Mouse (Mus musculus) cerebellum, adult 2 months (tissue): ENCODE measurements around the gene Pitpnm2.

Experiments used
- CTCF ChIP-seq: fragments of 200-500 bp; IDR thresholded peaks from 2 replicates; pipeline ENCODE4 v1.5.1; 2011; ENCODE audit warnings: low read depth, mild to moderate bottlenecking, control low read depth, low read length, moderate library complexity, borderline replicate concordance; ENCODE audit not compliant: insufficient read depth
- POLR2A ChIP-seq: fragments of 200-500 bp; IDR thresholded peaks from 2 replicates; pipeline ENCODE4 v1.6.1; 2011; ENCODE audit warnings: low read length, control low read depth, borderline replicate concordance; ENCODE audit not compliant: insufficient read depth

DNA sequence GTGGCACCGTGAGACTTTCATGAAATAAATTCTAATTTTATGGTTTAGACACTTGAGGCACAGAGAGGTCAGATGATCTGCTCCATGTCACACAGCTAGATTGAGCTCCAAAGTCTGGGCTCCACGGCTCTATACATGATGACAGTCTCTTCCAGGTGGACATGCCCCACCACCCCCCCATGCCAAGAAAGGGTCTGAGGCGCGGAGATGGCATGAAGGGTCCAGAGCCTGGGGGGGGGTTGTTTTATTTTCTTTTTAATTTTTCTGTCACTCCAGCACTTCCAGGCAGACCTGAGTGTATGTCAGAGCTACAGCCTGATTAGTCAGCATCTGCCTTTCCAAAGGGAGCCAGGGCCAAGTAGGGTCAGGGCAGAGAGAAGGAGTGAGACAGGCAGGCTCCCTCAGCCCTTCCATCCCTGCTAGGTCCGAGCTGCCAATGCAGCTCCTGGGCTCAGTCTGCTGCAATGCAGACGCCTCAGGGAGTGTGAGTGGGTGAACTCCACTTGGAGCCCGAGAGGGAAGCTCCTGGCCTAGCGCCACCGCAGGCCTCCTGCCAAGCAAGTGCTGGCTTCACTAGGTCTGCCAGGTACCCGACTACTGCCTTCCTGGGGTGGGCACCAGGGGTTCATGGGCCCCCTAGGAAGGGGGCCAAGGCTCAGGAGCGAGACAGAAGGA is 156.3 kb downstream of the Pitpnm2 start:
- TF ChIP-seq POLR2A (no peak), CTCF (no peak)
